Mouse (Mus musculus): ENCODE measurements around the gene Lrrc3c.
A peak's percentile ranks its signal among the peaks of the same experiment; 100 is the strongest.

The Lrrc3c gene

DNA sequence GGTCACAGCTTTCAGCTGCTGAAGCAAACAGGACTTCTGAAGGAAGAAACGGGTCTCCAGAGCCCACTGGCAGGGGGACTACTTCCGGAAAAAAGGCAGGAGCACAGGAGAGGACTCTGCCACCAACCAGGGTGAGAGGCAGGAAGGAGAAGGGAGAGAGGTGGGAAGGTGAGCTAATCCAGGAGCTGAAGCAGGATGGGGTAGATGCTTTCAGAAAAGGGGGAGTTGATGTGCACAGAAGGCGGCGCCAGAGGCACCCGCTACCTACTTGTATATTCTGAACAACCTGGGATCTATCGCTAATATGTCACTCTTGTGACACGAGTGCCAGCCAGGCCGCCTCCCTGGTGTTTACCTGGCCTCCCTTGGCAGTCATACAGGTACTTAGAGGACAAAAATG is at the start of gene Lrrc3c:
Lrrc3c (plus strand) TSS at position 301 of the 400 bp plus-strand sequence.
- DNase-seq, result no peak

DNA sequence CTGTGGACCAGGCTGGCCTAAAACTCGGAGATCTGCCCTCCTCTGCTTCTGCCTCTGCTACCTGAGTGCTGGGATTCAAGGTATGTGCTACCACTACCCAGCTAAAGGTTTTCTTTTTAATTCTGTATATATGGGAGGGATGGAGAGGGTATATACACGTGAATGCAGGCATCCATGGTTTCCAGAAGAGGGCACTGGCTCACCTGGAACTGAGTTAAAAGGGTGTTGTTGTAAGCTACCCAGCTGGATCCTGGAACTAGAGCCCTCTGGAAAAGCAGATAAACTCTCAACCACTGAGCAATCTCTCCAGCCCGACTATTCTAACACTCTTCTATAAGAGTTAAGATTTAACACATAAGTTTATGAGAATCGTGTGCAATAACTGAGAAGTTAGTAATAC is 48.7 kb upstream of the Lrrc3c start:
- no peak for DNase-seq

DNA sequence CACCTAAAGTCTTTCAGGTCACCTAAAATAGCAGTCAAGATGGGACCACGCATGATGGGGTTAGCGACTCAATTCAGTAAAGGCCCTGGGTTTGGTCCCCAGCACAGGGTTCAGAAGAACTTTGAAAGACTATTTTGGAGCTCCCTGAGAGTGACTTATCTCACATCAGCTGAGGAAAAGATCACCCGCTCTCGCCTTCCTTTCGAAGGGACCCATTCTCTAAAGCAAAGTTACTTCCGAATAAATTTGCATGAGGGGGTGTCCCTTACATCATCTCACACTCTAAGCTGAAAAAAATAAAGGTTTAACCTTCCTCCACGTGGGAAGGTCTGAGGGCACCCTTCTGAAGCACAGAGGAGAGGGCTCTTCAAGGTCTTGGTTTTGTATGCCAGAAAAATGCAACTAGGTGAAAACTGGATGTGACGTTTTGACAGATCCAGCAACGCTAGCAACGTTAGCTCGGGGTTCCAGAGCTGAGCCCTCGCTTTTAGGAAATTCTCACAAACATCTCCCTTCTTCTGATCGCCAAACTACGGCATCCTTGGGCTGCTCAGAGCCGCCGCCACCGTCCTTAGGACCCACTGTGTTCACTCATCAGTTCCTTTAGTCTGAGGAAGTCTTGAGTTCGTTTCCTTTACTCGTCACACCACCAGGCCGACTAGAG is 47.6 kb upstream of the Lrrc3c start:
- no peak for DNase-seq

DNA sequence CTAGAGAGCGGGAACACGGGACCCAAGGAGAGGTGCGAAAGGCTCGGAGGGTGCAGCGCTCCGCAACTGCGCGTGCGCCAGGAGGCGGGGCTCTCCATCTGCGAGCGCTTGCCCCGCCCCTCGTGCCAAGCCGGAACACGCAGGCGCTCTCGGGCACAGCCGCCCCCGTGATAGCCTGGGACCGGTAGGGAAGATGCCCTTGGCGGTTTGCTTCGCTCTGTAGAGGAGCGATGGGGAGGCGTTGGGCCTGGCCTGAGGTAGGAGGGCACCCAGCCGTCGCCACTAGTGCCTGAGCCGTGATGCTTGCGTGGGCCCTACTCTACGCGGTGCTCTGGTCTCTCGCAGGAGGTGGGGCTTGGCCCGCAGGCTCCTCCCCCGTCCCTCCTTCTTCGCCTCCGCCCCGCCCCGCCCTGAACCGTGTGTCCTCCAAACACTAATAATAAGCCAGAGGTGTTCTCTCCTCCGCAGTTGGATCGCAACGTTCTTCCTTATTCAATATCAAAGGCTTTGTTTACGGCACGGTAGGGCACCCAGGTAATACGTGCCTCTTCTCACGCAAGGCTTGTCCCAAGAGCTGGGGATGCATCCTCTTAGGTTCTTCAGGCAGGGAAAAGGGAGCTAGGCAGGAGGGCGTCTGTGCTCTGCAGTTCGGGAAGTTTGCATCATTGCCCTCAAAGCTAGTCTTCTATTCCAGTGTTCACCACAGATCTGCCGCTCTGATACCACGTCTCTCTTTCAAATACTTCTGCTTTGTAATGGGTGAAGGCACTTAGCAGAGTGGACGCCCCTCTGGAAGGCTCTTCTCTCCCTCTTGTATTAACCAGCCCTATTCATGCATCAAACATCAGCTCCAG is 46.9 kb upstream of the Lrrc3c start, which contains the start of gene Zpbp2:
Zpbp2 (plus strand) TSS at position 123 of the 854 bp plus-strand sequence.
- DNase-seq, result peak; percentile 87

DNA sequence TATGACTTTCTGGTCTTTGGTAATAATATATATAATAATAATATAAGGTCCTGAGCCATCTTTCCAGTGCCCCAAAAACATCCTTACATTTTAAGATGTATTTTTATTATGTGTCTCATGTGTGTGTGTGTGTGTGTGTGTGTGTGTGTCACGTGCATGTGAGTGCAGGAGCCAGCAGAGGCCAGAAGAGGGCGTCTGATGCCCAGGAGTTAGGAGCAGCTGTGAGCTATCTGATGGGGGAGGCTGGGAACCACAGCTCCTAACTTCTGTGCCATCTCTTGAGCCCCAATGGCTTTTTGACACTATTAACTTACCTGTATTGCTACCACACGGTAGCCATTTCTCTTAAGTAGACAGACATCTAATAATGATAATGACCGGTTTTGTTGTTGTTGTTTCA is 44.1 kb upstream of the Lrrc3c start:
- DNase-seq, result no peak

DNA sequence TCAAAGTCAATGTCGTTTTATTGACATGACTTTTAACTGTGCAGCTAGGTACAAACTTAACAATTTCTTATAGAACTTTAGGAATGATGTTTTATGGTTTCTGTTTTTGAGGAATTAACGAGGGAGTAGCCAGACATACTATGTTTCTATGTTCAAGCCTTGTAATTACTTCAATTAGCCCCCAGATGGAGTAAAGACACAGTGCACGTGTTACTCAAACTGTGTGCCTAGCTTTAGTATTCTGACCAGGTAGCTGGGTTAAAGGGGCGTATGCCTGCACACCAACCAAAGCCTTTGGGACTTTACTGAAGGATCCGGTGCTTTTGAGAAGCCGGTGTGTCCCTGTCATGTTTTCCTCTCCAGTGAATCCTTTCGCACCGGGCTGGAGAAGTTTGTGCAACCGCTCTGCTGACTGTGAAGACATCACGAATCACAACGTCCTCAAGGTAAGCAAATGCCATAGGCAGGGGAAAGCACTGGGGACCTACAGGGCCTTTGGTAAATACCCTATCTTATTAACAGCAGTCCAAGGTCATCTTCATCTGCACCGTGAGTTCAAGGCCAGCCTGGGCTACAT is 42.9 kb upstream of the Lrrc3c start:
- DNase-seq, result no peak

DNA sequence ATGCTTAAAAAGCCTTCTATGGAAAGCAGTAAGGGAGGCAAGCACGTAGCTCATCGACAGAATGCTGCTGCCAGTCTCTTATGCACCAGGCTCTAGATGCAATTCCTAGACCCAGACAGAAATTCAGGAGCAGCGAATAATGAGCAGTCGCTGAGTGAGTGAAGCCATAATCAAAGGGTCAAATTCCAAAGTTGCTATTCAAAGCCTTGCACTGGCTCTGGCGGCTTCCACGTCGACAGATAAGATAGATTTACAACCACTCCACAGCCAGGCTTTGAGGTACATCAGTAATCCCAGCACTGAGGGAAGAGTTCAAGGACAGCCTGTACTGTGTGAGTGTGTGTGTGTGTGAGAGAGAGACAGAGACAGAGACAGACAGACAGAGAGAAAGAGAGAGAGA is 37.1 kb upstream of the Lrrc3c start:
- DNase-seq, result no peak

DNA sequence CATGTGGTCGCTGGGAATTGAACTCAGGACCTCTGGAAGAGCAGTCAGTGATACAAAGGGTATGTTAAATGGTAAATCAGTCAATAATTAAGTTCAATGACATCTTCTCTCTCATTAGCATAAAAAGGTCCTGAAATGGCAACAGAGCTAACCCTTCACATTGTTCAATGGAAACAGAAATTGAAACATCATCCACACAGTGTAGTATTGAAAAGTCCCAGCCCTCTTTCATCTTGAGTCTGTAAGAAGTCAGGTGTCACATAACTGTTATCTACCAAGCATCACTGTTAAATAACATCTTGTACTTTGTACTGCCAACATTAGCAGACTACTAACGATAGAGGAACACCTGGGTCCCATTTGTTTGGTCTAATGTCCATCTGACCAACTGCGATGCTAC is 35.1 kb upstream of the Lrrc3c start:
- DNase-seq, result no peak

DNA sequence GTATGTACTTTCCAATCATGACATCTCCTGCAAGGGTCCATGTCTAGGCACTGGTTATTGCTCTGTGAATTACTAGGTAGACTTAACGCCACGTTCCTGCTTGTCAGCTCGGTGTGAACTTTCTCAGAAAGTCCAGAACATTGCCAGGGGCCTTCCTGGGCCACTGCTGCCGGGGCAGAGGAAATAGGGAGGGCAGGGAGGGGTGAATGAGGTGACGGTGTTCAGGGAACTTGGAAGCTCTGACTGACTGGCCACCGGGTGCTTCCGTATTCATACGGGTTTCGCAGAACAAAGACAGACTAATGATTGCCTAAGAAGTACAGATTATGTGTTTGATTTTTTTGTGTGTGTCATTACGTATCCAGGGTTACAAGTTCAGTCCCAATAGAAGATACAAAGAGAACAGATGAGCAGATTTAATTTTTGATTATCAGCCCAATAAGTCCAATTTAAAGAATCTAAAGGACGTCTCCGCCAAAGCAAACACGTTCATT is 34.1 kb upstream of the Lrrc3c start:
- no peak for DNase-seq

DNA sequence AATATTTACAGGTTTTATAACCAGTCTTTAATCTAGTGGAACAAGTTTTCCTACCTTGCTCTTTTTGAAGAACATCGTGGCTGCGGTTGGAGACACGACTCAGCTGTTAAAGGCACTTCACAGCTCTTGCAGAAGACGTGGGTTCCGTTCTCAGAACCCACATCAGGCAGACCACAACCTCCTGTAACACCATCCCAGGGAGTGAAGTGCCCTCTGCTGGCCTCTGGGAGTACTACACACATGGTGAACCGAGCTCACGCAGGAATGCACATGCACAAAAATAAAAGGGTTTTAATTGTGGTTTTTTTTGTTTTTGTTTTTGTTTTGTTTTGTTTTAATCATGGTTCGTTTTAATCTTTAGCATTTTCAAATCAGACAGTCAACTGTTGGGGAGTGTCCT is 29.8 kb upstream of the Lrrc3c start:
- DNase-seq, result no peak

DNA sequence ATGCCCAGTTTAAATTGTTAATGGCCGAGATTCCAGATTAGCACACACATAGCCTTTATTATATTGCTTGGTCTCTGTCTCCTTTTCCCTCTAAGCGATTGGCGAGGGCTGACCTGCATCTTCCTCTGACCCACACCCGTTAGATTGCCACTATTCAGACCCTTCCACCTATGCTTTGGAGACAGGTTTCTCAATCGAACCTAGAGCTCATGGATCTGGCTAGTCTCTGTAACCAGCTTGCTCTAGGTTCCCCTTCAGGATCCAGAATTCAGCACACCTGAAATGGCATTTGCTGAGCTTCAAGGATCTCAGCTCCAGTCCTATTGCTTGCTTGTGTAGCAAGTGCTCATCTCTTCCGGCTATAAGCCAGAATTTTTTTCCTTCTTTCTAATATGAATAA is 28.6 kb upstream of the Lrrc3c start:
- no peak for DNase-seq

DNA sequence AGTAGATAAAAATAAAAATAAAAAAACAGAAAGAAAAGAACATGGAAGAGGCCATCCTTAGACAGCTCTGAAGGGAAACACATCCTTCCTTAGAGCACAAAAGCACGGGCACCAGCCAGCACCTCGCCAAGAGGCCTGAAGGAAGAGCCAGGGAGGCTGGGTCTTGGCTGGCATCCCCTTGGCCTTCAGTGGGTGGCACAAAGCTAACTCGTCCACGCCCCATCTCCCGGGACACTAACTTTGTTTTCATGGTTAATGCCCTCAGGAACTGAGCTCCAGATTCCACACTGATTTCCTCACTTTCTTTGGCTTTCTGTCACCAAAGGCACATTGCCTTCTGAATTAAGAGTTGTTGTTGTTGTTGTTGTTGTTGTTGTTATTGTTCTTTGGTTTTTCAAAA is 20.3 kb upstream of the Lrrc3c start:
- DNase-seq, result no peak

DNA sequence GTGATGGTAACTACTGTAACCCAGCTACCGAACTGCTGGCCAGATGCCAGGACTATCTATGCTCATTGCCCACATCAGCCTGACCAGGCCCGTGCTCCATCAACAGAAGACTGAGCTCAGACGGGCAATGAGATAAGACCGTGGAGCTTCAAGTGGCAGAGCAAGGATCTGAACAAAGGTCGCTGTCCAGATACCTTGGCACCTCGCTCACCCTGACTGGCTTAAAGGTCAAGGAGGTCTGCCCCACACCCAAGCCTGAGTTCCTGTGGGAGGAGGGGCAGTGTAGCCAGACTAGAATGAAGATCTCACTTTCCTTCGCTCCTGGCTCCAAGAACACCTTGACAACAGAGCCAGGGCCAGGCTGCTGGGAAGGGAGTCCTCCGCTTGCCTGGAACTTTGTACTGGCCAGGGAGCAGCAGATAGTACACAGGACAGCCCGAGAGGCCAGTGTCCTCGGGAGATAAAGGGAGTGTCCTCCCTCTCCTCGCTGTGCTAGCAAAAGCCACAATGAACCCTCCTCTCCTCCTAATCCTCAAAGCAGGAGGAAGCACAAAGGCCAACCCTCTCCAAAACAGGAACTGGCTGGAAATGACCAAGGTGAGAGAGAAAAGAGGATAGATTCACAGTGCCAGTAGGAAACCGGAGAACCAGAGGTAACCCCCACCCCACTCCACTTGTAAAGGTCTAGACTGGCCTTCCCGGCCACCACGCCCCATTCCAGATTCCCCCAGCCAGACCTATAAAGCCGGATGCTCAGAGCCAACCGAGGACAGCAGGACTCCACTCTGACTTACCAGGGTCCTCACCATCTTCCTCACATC is 17.6 kb upstream of the Lrrc3c start:
- DNase-seq, result no peak

DNA sequence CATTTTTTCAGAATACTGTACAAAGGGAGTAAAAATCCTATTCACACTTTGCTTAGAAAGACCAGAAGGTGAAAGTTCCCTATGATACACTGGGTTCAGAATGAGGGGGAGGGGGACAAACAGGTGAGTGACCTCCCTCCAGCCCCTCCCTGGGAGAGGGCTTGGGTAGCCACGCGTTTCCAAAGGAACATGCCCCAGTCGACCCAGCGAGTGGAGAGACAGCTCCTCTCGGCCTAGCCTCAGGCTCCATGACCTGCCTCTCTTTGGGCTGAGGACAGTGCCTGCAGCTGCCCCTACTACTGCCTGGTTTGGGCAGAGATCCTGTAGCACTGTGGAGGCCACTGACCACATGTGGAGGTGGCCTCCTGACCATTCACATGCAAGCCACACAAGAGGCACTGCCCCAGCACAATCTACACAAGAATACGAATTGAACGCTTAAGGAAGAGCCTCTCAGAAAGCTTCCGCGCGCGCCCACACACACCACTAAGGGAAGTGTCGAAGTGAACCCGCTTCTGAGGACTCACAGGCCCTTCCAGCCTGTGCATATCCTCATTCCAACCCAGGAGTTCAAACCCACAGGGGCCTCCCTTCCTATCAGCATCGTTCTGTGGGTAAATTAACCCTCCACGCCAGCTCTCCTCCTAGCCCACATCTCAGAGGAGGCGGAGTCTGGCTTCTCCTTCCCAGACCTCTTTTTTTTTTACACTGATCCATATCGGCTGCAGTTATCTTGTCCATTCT is 16.6 kb upstream of the Lrrc3c start:
- no peak for DNase-seq

DNA sequence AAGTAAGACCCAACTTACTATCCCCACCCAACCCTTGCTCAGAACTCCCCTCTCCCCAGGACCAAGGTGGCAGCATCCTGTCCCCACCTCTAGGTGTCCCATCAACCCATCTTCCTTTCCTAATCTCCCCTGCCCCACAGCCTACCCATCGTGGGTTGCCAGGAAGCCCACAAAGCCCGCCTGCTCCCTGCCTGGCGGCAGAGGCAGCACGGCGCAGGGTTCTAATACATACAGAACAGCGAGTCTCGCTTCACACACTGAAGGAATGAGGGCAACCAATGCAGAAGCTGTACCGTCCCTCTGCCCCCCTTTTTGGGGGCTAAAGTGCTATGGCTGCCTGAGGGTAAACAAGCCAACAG is 16.1 kb upstream of the Lrrc3c start:
- DNase-seq, result no peak

DNA sequence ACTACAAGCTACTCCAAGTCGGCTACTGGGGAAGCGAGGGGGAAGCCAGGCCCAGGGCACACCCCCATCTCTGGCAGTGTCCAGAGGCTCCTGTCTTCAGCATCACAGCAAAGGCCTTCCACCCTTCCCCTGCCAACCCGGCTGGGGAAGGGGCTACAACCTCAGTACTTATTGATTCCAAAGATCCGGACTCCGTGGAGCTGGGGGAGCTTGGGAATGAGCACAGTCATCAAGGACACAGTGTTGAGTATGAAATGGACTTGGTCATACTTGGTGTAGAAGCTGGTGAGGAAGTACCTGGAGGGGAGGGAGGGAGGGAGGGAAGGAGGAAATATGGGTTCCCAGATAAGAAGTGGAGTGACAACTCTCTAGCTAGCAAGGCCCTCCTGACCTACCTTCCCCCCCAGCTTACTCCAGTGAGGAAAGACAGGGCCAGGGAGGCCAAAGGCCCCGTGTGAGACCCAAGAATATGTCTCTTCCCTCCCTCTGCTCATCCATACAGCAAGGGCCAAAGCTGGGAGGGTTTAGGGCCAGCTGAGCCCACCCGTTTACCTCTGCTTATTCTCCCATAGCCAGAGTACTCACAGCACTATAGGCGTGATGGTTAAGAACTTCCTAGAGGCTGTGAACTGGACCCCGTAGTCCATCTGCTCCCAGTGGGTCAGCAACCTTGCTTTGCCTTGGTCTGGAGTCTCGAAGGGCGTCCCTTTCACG is 15.4 kb upstream of the Lrrc3c start:
- no peak for DNase-seq

DNA sequence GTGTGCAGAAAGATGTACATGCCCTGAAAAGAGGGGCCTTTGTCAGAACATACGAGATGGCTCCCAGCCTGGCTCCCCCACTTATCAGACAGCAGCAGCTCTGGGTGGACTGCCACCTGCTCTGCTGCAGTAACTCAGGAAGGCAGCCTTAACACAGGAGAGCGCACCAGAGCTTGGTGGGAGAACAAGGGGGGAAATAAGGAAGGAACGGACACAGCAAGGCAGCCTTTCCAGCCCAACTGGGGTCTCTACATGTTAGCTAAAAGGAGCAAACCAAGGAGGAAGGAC is 14.9 kb upstream of the Lrrc3c start:
- no peak for DNase-seq

DNA sequence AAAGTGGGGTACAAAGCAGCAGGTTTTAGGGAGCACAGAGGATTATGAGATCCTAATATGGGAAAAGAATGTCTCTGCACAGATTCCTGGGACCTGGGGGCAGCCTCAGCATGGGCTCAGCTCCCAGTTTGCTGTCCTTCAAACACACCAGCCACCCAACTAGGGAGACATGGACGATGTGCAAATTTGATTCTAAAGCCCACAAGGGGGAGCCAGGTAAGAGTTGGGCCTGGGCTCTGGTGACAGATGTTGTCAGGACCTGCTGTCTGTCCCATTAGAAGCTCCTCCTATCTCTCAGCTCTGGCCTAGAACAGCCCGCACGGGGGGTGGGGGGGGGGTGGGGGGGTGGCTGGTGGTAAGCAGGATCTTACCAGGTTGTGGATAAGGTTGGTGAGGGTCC is 14.5 kb upstream of the Lrrc3c start:
- DNase-seq, result no peak

DNA sequence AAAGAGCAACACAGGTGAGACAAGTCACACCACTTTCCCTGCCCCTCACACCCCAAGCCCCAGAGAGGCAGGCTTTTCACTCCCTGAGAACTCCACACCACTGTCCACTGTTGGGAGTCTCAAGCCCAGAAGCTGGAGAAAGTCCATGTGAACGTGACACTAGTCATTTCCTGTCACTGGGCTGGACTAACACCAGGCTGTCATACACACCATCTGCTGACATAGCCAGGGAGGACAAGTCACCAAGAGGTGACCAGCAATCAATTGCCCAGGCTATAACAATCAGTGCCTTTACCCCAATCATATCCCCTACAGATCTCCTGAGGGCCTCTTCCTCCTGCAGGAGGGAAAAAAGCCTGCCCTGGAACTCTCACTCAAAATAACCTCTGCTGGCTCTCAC is 13.9 kb upstream of the Lrrc3c start:
- DNase-seq, result no peak

DNA sequence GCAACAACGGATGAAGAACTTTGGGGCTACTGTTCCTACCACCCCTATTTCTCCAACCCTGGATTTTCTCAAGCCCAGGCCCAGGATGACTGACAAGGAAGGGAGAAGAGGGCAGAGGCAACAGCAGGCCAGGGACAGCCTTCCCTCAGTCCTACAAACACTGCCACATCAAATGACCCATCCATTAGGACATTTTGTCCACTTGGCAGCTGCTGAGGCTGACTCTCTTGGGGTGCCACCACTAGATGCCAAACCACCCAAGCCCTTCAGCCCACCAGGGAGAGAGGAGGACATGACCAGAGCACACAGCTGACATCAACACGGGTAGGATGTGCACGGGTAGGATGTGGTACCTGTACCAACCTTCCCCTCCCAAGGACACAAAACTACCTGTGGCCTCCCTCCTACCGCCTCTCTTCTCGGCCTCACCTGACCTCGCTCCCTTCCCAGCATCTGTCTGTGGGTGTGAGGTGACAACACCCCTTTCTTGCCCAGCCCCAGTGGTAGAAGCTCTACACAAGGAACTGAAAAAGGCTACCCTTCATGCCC is 13.4 kb upstream of the Lrrc3c start:
- no peak for DNase-seq

DNA sequence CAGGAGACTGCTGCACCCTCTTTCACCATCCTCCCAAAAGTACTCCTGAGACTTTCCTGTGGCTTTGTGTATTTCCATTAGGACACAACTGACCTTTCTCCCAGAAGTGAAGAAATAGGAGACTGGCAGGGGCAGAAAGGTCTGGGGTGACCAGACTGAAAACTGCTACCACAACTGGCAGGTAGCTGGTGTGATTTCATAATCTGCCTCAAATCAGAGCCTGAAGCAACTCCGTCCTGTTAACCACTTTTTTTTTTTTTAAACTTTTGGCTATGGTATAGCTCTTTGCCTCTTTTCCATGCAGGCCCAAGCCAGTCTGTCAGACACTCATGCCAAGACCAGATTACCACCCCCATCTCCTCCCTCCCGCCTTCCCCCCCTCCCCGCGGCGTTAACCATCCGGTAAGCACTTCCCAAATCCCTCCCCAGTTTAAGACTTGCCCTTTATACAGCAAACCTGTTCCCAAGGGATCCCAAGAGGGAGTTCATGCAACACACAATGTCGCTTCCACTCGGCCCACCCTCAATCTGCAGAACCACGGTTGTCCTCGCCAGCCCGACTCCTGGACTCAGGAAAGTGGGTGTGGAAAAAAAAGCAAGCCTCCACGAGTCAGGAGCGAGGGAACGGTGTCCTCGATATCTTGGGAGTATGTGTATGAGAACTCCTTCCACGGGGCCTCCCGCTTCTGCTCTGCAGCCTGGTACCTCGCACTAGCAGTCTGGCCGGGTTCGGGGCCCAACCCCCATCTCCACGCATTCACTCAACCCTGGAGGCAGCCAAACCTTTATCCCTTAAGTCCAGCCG is 11.8 kb upstream of the Lrrc3c start:
- no peak for DNase-seq

All from lung, postnatal 14 days (tissue).